Mouse (Mus musculus): ENCODE data around the gene Homer1.

DNA sequence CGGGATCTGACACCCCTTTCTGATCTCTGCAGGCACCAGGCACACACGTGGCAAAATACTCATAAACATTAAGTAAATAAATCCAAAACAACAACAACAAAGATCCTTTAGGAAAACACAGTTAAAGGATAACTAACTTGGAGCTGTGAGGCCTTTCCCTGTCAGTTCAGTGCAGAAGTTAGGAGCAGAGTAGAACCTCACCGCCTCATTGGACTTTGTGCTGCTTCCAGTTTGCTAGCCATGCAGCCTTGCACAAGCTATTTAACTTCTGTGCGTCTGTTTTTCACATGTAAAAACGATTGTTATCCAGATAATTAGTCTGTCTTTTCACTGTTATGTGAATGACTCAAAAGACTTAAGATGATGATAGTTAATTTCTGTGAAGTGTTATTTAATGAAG lies 43.2 kb downstream of the Homer1 start:
- no peak for TF ChIP-seq CTCF (IDR thresholded peaks at IDR 0.05; ENCODE audit: low read depth)
- no peak for TF ChIP-seq EP300 (IDR thresholded peaks at IDR 0.05; ENCODE audit: low read depth)

Data from liver, embryonic 14.5 days (tissue).